Mouse (Mus musculus) gastrocnemius, postnatal 14 days (tissue): ENCODE results near the gene Cage1. TPM values are rescaled to one million over a fixed set of nuclear protein-coding genes. Genes with fewer than 3 reads are reported as not detected.
A peak's percentile ranks its signal among the peaks of the same experiment; 100 is the strongest.

Experiments
- DNase-seq: peaks from one replicate; pipeline ENCODE4 v3.0.0; 2021; ENCODE audit warnings: mixed read lengths
- intact Hi-C: fragments of 180-260 bp; cut with DNase I; formaldehyde crosslinking; loops from one replicate; pipeline ENCODE4 v1.15.1; 2025; ENCODE audit warnings: low total_unique reads
- total RNA-seq, 2 experiments: library from RNA; stranded (reverse); gene quantifications; 2 replicates each; pipeline ENCODE4 v1.2.3; 2021

The Cage1 gene
- total RNA-seq, 2 experiments from 2014 or later: 0.51 to 0.98 TPM

- intact Hi-C loops: no loop called here
- DNase-seq: no peak
Measured at GRCm38 (mm10) chr13:38018791-38019190, 18.1 kb downstream of the Cage1 start.

- DNase-seq: no peak
- intact Hi-C loops: no loop called here
Measured at GRCm38 (mm10) chr13:38015591-38015990, 21.3 kb downstream of the Cage1 start.

- intact Hi-C loops: no loop called here
- no peak for DNase-seq
Measured at GRCm38 (mm10) chr13:38012436-38012835, 24.4 kb downstream of the Cage1 start.

GRCm38 (mm10) chr13:38010444-38010910, 26.4 kb downstream of the Cage1 start:
- DNase-seq: no peak
- intact Hi-C loops: no loop called here

- intact Hi-C loops: no loop called here
Measured at GRCm38 (mm10) chr13:38009721-38010408, 27.0 kb downstream of the Cage1 start.

GRCm38 (mm10) chr13:38007972-38008371, 28.9 kb downstream of the Cage1 start:
- intact Hi-C loops: no loop called here
- DNase-seq: no peak

More at GRCm38 (mm10) chr13:38009721-38010408, 27.0 kb downstream of the Cage1 start:
- DNase-seq: no peak

GRCm38 (mm10) chr13:38002461-38002860, 34.4 kb downstream of the Cage1 start:
- intact Hi-C loops: no loop called here

GRCm38 (mm10) chr13:37999713-38000112, 37.2 kb downstream of the Cage1 start:
- DNase-seq: no peak
- intact Hi-C loops: no loop called here

More at GRCm38 (mm10) chr13:38002461-38002860, 34.4 kb downstream of the Cage1 start:
- DNase-seq: no peak

- intact Hi-C loops: no loop called here
- DNase-seq: no peak
Measured at GRCm38 (mm10) chr13:37994405-37994749, 42.5 kb downstream of the Cage1 start.

GRCm38 (mm10) chr13:37993704-37994404, 43.0 kb downstream of the Cage1 start, which contains the start of gene Ssr1:
Ssr1 (minus strand) TSS chr13:37994217.
- intact Hi-C loops: no loop called here
- peak; percentile 98 for DNase-seq

- intact Hi-C loops: no loop called here
- DNase-seq: no peak
Measured at GRCm38 (mm10) chr13:37993376-37993703, 43.5 kb downstream of the Cage1 start.

- intact Hi-C loops: no loop called here
Measured at GRCm38 (mm10) chr13:37992638-37993371, 44.1 kb downstream of the Cage1 start.

GRCm38 (mm10) chr13:37989701-37990100, 47.2 kb downstream of the Cage1 start:
- no peak for DNase-seq
- intact Hi-C loops: no loop called here

More at GRCm38 (mm10) chr13:37992638-37993371, 44.1 kb downstream of the Cage1 start:
- DNase-seq: no peak

GRCm38 (mm10) chr13:37986166-37986565, 50.7 kb downstream of the Cage1 start:
- intact Hi-C loops: no loop called here
- DNase-seq: no peak

- intact Hi-C loops: no loop called here
- DNase-seq: no peak
Measured at GRCm38 (mm10) chr13:37981063-37981462, 55.8 kb downstream of the Cage1 start.

- intact Hi-C loops: no loop called here
- no peak for DNase-seq
Measured at GRCm38 (mm10) chr13:37980346-37980745, 56.5 kb downstream of the Cage1 start.

GRCm38 (mm10) chr13:37979506-37979905, 57.4 kb downstream of the Cage1 start:
- DNase-seq: no peak
- intact Hi-C loops: no loop called here

- no peak for DNase-seq
- intact Hi-C loops: no loop called here
Measured at GRCm38 (mm10) chr13:37974731-37975130, 62.1 kb downstream of the Cage1 start.

- intact Hi-C loops: no loop called here
- no peak for DNase-seq
Measured at GRCm38 (mm10) chr13:37974036-37974435, 62.8 kb downstream of the Cage1 start.

GRCm38 (mm10) chr13:37970887-37971530, 65.9 kb downstream of the Cage1 start:
- no peak for DNase-seq
- intact Hi-C loops: no loop called here
